Mouse (Mus musculus): Measurements from ENCODE around the gene Galp. TPM values are rescaled to one million over a fixed set of nuclear protein-coding genes. Genes with fewer than 3 reads are reported as not detected.

Gene Galp
- not detected for total RNA-seq (2021)
- long read RNA-seq, experiment 1: 0 reads
- long read RNA-seq, experiment 2: 0 reads

GRCm38 (mm10) chr7:6196790-6197189 lies at the start of gene Galp:
Gene Galp, plus strand, starts transcription at chr7:6197090.
- no peak for DNase-seq (ENCODE audit: low spot score in 2 of 2)

GRCm38 (mm10) chr7:6147688-6148087 lies 49.2 kb upstream of the Galp start:
- no peak for DNase-seq (ENCODE audit: low spot score in 2 of 2)

- DNase-seq (ENCODE audit: low spot score in 2 of 2): no peak
Measured at GRCm38 (mm10) chr7:6151266-6151665, 45.6 kb upstream of the Galp start.

GRCm38 (mm10) chr7:6152036-6152435 lies 44.9 kb upstream of the Galp start:
- no peak for DNase-seq (ENCODE audit: low spot score in 2 of 2)

DNA sequence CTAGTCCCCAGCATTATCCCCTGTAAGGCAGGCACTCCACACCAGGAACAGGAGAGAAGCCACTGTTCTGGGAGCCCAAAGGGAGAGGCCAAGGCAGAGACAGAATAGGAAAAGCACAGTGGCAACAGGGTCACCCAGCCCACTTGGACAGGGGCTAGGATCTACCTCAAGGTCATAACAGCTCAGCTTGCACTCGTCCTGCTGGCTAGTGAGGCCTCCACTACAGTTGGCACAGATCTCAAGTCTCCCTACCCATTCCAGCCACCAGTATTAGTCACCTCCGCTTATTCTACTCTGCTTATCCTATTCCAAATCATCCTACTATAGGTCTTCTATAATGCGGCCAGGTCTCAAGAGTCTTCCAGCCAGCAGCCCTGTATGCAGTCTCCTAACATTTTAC lies 43.8 kb upstream of the Galp start:
- no peak for DNase-seq (ENCODE audit: low spot score in 2 of 2)

- no peak for DNase-seq (ENCODE audit: low spot score in 2 of 2)
Measured at GRCm38 (mm10) chr7:6154164-6154563, 42.7 kb upstream of the Galp start.

DNA sequence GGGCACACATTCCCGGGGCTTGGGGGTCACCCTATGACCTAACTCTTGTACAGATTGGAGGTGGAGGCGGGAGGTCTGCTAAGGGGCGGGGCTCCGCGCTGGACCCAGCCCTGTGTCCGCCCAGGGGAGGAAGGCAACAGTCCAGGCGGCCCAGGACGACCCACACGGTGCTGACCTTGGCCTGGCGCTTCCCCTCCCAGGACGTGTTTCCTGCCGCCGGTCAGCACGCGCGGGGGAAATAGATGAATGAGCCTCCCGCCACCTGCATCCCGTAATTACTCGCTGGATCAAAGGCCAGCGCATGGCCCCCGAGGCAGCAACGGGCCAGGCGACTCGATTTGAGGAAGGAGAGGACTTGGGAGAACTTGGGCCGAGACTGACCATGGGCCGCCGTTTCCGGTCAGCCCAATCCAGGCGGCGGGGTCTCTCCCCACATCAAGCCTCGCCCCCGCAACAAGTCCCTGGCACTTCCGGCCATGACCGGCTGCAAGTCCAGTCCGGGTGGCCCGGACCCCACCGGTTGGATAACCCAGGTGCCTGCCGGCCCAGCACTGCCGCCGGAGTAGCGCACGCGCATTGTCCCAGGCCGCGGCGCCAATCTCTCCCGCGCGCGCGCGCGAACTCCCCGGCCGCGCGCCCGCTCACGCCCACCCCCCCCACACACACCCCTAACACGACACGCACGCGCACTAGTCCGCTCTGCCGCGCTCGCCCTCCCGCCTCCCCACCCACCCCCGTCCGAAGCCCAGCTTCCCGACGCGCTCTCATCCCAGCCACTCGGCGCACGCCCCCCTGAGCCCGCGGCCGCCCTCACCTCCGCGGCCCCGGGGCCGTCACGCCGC lies 41.6 kb upstream of the Galp start:
- peak; percentile 78 to 84 for DNase-seq (ENCODE audit: low spot score in 2 of 2)

DNA sequence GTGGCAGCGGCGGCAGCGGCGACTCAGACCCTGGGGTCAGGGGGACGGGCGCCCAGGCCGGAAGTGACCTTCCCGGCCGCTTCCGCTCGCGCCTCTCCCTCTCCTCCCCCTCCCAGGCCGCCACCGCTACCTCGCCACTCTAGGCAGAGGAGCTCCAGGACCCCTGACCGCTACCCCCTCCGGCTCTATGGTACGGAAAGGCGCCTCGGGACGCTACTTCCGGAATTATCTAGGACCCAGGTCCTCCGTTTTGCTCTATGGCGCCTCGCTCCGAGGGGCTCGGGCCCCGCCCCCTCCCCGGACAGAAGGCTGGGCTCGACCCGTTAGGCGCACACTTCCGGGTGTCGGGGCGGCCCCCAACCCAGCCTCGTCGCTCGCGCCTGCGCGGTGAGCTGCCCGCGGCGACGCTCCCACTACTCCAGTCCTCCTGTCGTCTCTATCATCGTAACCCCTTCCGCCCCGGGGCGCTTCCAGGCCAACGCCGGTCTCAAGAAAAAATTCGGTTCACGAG lies 40.9 kb upstream of the Galp start, which contains the start of gene Zfp787:
TSS of gene Zfp787 (minus strand) at position 97 of the 511 bp plus-strand sequence.
- DNase-seq (ENCODE audit: low spot score in 2 of 2): peak; percentile 90 to 96

DNA sequence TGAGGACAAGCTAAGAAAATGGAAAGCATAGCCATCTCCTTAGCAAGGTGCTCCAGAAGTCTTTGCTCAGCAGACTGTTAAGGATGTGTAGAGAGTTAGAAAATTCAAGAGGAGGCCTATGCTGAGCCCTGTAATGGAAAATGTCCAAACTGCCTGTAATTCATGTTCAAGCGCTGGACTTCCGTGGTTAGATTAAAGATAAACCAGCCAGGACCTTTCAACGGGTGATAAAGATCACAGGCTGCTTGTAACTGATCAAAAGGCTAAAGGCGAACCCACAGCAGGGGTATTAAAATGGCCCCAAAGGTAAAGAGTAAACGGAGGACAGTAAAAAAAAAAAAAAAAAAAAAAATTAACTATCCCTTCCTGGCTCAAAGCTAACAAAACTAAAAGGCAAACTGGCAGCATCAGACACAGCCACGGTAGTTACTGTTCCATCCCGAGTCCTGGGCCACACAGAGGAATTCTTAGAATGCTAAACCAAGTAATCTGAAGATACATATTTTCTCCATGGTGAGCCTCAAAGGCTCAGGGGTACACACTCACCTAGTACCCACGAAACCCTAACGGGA lies 39.9 kb upstream of the Galp start:
- no peak for DNase-seq (ENCODE audit: low spot score in 2 of 2)

- DNase-seq (ENCODE audit: low spot score in 2 of 2): no peak
Measured at GRCm38 (mm10) chr7:6157479-6157878, 39.4 kb upstream of the Galp start.

DNA sequence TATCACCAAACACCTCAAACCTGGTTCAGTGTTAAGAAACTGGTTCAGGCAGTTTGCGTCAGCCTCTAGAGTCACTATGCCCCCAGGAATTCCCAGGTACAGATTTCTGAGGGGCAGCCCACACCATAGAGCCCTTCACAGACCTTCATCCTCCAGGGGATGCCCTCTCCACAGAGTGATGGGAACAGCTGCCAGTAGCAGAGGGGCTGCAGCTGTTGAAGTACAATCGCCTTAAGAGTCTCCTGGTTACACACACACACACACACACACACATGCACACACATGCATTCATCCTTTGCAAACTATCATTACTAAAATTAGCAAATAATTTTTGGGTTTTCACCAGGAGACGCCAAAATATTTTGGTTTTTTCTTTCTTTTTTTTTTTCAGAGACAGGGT lies 37.3 kb upstream of the Galp start:
- DNase-seq (ENCODE audit: low spot score in 2 of 2): no peak

DNA sequence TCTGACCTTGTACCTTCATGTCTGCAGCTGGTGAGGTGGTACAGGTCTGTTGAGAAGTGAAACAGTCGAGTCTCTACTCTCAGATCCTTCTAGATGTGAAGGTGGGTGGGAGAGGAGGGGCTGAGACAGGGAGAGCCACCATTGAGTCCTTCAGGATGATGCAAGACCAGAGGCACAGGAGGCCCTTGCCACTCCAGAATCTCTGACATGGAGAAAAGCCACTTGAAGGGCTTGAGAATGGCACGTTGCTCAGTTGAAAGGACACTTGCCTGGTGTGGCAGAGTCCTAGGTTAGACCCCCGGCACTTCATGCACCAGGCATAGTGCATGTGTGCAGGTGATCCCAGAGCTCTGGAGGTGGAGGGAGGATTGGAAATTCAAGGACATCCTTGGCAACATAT lies 35.3 kb upstream of the Galp start:
- DNase-seq (ENCODE audit: low spot score in 2 of 2): no peak

- no peak for DNase-seq (ENCODE audit: low spot score in 2 of 2)
Measured at GRCm38 (mm10) chr7:6162172-6162571, 34.7 kb upstream of the Galp start.

GRCm38 (mm10) chr7:6164671-6165070 lies 32.2 kb upstream of the Galp start:
- DNase-seq (ENCODE audit: low spot score in 2 of 2): no peak

DNA sequence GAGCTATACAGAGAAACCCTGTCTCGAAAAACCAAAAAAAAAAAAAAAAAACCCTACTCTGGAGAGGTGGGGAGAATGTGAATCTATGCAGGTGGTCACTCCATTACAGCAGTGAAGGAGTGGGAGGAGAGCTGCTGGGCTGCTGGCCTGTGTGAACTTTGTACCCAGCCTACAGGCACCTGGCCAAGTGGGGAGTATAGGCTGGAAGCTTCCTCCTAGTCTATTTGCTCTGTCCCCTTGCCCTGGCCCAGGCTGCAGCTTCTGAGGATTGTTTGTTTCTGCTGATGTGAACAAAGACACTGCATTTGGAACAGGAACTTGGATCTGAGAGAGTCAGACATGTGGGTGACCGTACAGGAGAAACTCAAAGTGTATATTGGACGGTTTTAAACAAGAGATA lies 27.5 kb upstream of the Galp start:
- no peak for DNase-seq (ENCODE audit: low spot score in 2 of 2)

- DNase-seq (ENCODE audit: low spot score in 2 of 2): no peak
Measured at GRCm38 (mm10) chr7:6170391-6170790, 26.5 kb upstream of the Galp start.

DNA sequence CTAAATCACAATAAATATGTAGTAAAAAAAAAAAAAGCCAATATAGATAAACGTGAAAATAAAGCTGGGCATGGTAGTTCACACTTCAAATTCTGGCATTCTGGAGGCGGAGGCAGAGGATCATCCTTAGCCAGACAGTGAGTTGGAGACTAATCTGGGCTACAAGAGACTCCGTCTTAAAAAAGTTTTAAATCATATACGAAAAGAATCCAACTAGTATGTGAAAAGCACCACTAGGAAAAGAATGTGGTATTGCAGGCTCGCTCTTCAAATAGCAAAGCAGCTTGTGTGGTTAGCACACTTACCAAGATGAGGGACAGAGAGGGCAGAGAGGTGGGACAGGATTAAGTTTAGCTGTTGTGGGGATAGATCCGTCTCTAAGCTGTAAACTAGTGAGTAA lies 26.0 kb upstream of the Galp start:
- no peak for DNase-seq (ENCODE audit: low spot score in 2 of 2)

DNA sequence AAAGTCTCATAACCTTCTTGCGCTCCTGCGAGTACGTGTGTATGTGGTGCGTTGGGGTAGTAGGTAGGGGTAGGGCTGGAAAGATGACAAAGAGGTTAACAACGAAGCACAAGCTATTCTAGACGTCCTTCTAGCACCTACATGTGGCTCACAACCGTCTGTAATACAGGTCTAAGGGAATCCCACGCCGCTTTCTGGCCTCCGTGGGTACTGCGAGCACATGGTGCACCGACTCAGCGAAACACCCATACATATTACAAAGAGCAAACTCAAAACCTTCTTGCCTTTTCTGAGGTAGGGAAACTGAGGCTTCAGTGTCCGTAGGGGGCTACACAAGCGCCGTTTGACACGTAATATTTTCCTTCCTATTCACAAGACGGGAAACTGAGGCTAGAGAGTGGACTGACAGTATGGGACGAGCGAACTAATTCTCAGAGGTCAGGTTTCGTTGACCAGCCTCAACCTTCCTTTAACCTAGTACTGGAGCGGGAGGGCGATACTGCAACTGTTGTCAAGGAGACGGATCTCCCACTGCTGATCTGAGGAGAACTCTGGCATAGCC lies 25.4 kb upstream of the Galp start:
- DNase-seq (ENCODE audit: low spot score in 2 of 2): peak; percentile 36 to 45

- peak; percentile 99 to 100 for DNase-seq (ENCODE audit: low spot score in 2 of 2)
Measured at GRCm38 (mm10) chr7:6172006-6172649, 24.8 kb upstream of the Galp start, which contains the start of gene Zfp444. Gene Zfp444, plus strand, starts transcription at chr7:6172226.

DNA sequence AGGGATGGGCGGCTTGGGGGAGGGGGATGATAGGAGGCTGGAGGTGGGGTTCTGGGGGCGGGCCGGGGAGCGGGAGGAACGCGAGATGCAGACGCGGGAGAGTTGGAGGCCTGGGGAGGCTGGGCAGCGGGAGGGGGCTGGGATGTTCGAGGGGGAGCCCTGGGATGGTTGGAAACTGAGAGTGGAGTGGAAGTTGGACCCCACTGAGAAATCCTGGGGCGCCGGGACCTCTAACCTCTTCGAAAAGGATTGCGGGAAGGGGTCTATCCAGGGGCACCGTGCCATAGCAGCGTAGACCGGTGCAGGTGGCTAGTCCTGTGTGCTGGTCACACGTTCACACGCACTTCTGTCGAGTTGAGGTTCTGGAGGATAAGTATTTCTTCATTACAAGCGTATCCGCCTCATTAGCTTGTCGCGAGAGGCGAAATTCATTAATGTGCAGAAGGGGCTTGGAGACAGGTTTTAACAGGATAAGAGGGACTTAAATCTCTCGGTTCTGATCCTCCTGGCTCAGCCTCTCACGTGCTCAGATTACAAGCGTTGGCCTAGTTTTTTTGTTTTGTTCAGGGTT lies 24.1 kb upstream of the Galp start:
- no peak for DNase-seq (ENCODE audit: low spot score in 2 of 2)

DNA sequence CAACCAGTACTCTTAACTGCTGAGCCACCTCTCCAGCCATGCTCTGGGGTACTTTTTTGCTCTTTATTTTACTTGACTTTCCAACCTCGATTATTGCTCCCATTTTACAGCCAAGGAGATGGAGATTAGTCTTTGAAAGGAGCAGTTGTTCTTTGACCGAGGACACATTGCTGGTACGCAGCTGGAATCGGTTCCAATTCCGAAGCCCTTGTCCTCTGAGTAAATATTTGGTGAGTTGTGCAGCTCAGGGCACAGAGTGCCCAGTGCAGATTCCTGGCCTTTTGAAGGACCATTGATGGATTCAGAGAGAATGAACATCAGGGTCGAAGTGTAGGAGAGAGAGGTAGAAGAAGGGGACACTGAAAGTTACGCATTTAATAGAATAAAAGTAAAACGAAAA lies 23.0 kb upstream of the Galp start:
- DNase-seq (ENCODE audit: low spot score in 2 of 2): no peak
